Mouse (Mus musculus) kidney, adult 9 months (tissue): ENCODE results near the gene Itgb3.

ENCODE experiments used
- DNase-seq: peaks from one replicate; pipeline ENCODE4 v3.0.0; 2022

The Itgb3 gene

GRCm38 (mm10) chr11:104622040-104622962 lies 14.5 kb downstream of the Itgb3 start:
- no peak for DNase-seq

- no peak for DNase-seq
Observed at GRCm38 (mm10) chr11:104624791-104625391, 17.1 kb downstream of the Itgb3 start.

GRCm38 (mm10) chr11:104625453-104626402 lies 17.9 kb downstream of the Itgb3 start:
- no peak for DNase-seq

GRCm38 (mm10) chr11:104626635-104627034 lies 18.8 kb downstream of the Itgb3 start:
- no peak for DNase-seq

GRCm38 (mm10) chr11:104627616-104628301 lies 20.0 kb downstream of the Itgb3 start:
- no peak for DNase-seq

GRCm38 (mm10) chr11:104628566-104628965 lies 20.8 kb downstream of the Itgb3 start:
- no peak for DNase-seq

- DNase-seq, result peak; percentile 54
Observed at GRCm38 (mm10) chr11:104630185-104630835, 22.5 kb downstream of the Itgb3 start.

GRCm38 (mm10) chr11:104631306-104631705 lies 23.5 kb downstream of the Itgb3 start:
- DNase-seq, result no peak

GRCm38 (mm10) chr11:104637010-104637409 lies 29.2 kb downstream of the Itgb3 start:
- DNase-seq, result no peak

- no peak for DNase-seq
Observed at GRCm38 (mm10) chr11:104638006-104638405, 30.2 kb downstream of the Itgb3 start.

GRCm38 (mm10) chr11:104638906-104639305 lies 31.1 kb downstream of the Itgb3 start:
- DNase-seq, result no peak

GRCm38 (mm10) chr11:104639634-104640033 lies 31.8 kb downstream of the Itgb3 start:
- DNase-seq, result no peak

- no peak for DNase-seq
Observed at GRCm38 (mm10) chr11:104640894-104641293, 33.1 kb downstream of the Itgb3 start.

GRCm38 (mm10) chr11:104643236-104643635 lies 35.4 kb downstream of the Itgb3 start:
- no peak for DNase-seq

- DNase-seq, result no peak
Observed at GRCm38 (mm10) chr11:104645402-104645801, 37.6 kb downstream of the Itgb3 start.

GRCm38 (mm10) chr11:104646173-104646572 lies 38.4 kb downstream of the Itgb3 start:
- no peak for DNase-seq

- no peak for DNase-seq
Observed at GRCm38 (mm10) chr11:104646611-104647010, 38.8 kb downstream of the Itgb3 start.

- no peak for DNase-seq
Observed at GRCm38 (mm10) chr11:104647188-104647867, 39.5 kb downstream of the Itgb3 start.

GRCm38 (mm10) chr11:104648571-104648970 lies 40.8 kb downstream of the Itgb3 start:
- DNase-seq, result peak; percentile 19

- DNase-seq, result no peak
Observed at GRCm38 (mm10) chr11:104660599-104660998, 52.8 kb downstream of the Itgb3 start.

GRCm38 (mm10) chr11:104661106-104661505 lies 53.3 kb downstream of the Itgb3 start:
- DNase-seq, result no peak
